Mouse (Mus musculus): ENCODE measurements around the gene Kpna3.

The Kpna3 gene

GRCm38 (mm10) chr14:61321200-61321599 lies 118.5 kb downstream of the Kpna3 start:
- DNase-seq (ENCODE audit: low spot score in 2 of 2): no peak

GRCm38 (mm10) chr14:61320765-61321164 lies 118.9 kb downstream of the Kpna3 start:
- DNase-seq (ENCODE audit: low spot score in 2 of 2): no peak

GRCm38 (mm10) chr14:61316861-61317260 lies 122.8 kb downstream of the Kpna3 start:
- DNase-seq (ENCODE audit: low spot score in 2 of 2): peak in 1 of 2 experiments; percentile 33
